Mouse (Mus musculus) cortical plate, adult 2 months (tissue): ENCODE measurements around the gene Sde2.

Source experiments
- CTCF ChIP-seq: fragments of 200-500 bp; IDR thresholded peaks from 2 replicates; pipeline ENCODE4 v1.5.1; 2011; ENCODE audit warnings: mild to moderate bottlenecking, control low read depth, low read length; ENCODE audit not compliant: insufficient read depth; ENCODE audit errors: extremely low read depth
- POLR2A ChIP-seq: fragments of 200-500 bp; IDR thresholded peaks from 2 replicates; pipeline ENCODE4 v1.6.1; 2011; ENCODE audit warnings: mild to moderate bottlenecking, low read length, control low read depth; ENCODE audit not compliant: insufficient read depth; ENCODE audit errors: extremely low read depth

- TF ChIP-seq CTCF (no peak), POLR2A (no peak)
Observed at GRCm38 (mm10) chr1:180913797-180914196, 62.9 kb downstream of the Sde2 start.
